Mouse (Mus musculus) kidney, adult 18-20 months (tissue): ENCODE data around the gene Wfdc3.
"Not testable (repeated sequence)": the region's sequence is repeated elsewhere in the genome, so short reads cannot be mapped to it uniquely, and the experiment has no call there.

ENCODE experiments used
- DNase-seq: peaks from one replicate; pipeline ENCODE4 v3.0.0; 2021

The Wfdc3 gene

DNA sequence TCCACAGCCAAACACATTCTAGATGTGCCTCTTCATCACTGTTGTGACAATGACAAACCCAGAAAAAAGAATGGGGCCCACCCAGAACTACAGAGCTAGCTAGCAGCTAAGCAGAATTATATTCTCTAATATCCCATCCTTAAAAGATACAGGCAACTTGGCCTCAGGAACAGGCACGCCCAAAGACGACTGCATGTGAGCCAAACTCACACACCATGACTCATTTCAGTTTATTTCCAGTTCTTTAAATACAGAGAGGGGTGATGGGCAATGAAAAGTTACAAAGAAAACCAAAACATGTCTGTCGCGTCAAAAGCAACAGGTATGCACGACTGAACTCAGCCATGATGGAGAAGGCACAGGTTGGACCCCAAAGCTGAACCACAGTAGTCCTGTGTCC is 10.3 kb downstream of the Wfdc3 start:
- no peak for DNase-seq

DNA sequence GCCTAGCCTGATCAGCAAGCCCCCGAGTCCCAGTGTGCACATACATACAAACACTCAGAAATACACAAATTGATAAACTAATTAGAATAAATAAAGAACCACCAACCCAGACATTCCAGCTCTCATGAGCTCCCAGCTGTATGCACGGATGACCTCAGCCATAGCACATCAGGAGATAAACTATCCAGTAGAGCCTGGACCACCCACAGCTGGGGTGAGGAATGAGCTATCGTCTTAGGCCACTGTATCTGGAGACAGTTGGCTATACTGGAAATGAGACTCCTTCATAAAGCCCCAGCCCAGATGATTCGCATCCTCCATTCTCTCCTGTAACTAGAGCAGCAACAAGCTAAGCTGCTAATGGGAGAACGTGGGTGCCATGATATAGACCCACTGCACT is 10.9 kb downstream of the Wfdc3 start:
- no peak for DNase-seq

DNA sequence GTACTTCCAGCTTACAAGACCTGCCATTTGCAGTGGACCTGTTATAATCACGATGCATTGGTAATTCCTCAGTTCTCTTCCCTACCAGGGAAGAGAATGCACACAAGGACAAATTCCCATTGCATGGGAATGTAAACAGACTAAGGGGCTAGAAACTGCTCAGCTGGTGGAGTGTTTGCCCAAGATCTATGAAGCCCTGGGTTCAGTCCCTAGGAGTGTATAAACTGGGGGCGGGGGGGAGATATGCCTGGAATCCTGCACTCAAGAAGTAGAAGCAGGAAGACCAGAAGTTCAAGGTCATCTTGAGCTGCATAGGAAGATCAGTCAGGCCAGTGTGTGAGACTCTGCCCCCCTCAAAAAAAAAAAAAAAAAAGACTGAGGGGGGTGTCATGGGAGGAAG is 12.5 kb downstream of the Wfdc3 start:
- no peak for DNase-seq

DNA sequence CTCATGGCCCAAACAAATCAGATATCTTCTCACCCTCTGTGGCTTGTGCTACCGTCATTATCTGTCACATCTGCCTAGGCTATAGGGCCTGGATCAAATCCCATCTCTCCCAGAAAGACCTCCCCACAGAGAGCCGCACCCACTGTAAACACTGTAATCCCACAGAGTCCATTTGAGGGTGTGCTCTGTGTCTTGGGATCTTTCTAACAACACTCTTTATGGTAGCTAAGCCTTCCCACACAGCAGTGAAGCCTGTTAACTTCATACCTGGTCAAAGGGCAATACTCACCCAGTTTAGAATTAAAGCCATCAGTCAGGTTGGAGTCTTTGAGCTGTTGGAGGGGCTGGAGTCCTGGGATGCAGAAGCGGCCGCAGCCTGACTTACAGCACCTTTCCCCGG is 14.0 kb downstream of the Wfdc3 start:
- no peak for DNase-seq

DNA sequence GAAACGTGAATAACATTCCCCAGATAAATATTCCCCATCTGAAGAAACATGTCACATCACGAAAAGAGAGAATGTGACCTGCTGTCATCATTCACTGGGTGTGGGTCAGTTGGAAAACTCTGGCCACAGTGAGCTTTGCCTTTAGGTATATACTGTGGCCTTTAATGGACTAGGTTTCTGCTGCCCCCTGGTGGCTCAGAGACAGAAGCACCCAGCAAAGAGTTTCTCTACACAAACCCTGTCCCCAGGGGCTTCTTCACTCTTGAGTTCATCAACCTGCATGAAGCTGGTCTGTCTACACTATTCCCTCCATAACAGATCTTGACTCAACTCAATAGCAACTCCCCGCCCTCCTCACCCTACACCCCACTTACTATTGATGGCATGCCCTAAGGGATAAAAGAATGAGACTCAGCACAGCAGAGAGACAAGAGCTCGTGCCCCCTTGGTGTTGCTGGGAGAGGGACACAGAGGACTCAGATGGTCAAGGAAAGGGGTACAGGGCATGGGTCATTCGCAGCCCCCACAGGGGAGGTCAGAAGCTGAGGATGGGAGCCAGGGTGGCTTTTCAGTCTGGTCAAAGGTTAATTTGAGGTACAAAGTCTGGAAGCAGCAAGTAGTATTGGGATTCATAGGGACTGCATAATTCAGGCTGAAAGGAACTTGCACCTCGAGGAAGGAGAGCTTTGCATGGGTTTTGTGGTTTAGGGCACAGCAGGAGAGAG is 19.7 kb downstream of the Wfdc3 start:
- DNase-seq = peak; percentile 74

DNA sequence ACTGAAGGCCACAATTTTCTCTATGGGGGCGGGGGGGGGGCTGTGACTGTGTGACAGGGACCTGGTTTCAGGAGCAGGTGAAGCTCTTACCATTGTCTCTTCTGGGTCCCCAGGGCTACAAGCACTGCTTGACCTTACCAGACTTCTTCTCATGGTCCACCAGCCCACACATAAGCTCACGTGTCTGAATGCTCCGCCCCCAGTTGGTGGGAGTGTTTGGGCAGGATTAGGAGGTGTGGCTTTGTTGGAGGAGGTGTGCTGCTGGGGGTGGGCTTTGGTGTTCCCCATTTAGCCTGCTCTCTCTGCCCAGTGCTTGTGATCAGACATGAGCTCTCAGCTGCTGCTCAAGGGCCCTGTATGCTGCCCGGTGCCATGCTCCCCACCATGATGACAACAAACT is 22.5 kb downstream of the Wfdc3 start:
- no peak for DNase-seq

DNA sequence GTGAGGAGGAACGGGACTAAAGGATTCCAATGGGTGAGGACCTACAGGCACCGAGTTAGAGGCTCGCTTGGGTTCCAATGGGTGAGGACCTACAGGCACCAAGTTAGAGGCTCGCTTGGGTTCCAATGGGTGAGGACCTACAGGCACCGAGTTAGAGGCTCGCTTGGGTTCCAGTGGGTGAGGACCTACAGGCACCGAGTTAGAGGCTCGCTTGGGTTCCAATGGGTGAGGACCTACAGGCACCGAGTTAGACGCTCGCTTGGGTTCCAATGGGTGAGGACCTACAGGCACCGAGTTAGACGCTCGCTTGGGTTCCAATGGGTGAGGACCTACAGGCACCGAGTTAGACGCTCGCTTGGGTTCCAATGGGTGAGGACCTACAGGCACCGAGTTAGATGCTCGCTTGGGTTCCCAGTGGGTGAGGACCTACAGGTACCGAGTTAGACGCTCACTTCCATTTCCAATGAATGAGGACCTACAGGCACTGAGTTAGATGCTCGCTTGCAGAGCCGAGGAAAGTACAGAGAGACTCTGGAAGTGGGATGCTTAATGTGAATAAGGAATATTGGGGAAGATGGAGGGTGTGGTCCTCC is 29.4 kb downstream of the Wfdc3 start:
- DNase-seq = not testable (repeated sequence)

DNA sequence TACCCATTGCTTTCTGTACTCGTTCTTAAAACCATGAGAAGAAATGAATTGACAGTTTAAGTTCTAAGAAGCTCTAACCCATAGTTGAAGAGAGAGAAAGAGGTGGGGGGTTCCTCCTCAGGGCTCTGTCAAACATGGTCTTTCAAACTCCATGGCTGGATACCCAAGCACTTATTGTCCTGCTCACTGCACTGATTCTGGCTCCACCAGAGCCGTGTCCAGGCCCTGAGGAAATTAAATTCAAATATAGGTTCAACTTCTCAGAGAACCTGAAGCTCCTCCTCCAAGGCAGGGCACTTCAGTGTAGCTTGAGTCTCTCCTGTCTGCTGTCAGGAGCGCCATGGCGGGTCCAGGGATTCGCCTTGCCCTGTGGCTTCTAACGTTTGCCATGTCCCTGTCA is 30.7 kb downstream of the Wfdc3 start, which contains the start of gene Spint5:
TSS of gene Spint5 (plus strand) at position 301 of the 400 bp plus-strand sequence.
- no peak for DNase-seq

DNA sequence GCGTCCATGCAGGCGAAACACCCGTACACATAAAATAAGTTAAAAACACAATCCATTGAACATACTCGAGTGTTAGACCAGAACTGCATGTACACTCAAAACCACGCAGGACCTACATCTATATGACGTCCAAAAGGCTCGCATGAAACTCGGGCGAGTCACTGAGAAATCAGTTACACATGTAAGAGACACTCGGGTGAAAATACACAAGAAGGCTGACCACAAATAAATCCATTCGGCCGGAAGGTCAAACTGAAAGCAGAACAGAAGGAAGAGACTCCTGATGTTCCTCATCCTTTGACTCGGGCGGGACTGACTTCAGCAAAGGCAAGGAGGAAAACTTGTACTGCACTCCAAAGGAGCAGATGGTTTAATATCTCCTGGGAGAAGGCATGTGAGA is 39.7 kb downstream of the Wfdc3 start:
- DNase-seq = no peak

DNA sequence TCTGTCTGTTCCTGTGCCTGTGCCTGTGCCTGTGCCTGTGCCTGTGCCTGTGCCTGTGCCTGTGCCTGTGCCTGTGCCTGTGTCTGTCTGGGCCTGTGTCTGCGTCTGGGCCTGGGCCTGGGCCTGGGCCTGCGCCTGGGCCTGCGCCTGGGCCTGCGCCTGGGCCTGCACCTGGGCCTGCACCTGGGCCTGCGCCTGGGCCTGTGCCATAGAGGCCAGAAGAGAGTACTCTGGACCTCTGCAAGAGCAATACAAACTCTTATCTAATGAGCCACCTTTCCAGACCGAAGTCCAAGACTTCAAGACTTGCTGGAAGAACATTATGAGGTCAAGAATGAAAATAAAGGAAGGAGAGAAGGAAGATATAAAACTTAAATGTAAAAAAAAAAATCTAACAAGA is 40.4 kb downstream of the Wfdc3 start:
- DNase-seq = no peak

DNA sequence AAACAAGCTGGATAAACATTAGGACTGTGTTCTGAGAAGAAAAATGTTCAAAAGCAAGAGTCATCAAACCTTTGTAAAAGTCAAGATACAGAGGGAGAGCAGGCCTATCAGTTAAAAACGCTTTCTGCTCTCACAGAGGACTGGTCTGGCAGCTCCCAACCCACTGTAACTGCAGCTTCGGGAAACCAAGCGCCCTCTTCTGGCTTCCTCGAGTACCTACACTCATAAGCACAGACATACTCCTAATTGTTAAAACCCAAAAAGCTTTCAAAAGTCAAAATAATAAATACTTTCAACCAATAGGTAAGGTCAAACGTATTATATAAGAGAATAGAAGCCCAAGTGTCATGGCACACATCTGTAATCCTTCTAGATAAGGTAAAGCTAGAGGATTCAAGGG is 41.5 kb downstream of the Wfdc3 start:
- no peak for DNase-seq

DNA sequence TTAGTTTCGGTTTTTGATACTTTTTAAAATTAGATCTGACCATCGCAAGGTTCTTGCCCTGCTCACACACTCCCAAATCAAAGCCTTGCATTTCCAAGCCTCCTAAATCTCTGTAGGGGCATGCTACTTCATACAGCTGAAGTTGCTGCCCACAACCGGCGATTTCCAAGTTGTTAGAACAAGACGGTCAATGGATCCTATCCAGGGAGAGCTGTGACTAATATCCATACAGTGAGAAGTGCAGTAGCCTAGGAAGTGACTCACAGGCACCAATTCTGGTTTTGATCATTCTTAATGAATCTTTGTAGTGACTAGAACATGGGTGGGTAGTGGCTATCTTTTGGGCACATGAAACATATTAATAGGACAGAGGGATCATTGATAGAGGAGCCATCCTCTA is 44.0 kb downstream of the Wfdc3 start:
- no peak for DNase-seq

DNA sequence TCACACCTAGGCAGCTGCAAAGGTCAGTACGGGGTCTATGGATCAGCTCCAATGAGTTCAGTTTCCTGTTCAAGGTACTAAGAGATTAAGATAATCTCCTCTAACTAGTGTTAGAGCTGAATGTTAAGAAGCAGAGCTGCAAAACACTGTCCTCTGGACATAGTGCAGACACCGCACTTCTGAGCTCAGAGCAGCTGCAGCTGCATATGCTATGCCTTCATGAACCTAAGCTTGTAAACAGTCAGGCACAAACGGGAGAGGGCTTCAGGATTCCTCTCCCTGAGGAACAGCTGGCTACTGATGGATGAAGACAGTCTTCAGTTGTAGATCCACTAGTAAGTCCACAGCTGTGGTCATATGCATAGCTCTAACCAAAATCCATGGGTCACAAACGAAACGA is 44.8 kb downstream of the Wfdc3 start:
- DNase-seq = no peak

DNA sequence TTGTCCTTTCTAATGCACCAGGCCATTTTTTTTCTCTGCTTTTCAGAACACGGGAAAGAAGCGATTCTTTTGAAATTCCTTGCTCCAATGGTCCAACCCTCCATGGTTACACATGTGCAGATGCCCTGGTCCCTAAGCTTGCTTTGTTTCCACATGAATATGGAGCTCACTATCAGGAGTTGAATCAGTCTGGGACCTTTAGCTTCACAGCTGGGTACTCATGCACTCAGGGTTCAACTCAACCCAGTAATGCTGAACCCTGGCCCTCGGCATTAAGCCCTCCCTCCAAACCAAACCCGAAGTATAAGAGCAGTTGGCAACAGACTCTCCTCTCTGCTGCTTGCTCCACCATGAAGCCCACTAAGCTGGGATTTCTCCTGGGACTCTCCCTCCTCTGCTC is 47.5 kb downstream of the Wfdc3 start, which contains the start of gene Spint4:
TSS of gene Spint4 (plus strand) at position 301 of the 400 bp plus-strand sequence.
- DNase-seq = no peak

DNA sequence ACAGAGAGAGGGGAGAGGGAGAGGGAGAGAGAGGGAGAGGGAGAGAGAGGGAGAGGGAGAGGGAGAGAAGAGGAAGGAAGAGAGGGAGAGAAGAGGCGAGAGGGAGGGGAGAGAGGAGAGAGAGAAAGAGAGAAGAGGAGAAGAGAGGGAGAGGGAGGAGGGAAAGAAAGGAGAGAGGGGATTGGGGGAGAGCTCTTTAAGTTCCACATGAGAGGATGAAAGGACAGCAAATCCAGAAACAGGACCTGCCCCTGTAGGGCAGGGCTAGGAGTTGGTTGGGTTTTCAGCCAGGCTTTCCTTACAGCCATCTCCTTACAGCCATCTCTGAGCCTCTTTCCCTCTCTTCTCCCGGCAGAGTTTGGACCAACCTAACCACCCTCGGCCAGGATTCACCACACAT is 60.9 kb downstream of the Wfdc3 start, which contains the start of gene Wfdc13:
TSS of gene Wfdc13 (plus strand) at position 301 of the 400 bp plus-strand sequence.
- DNase-seq = no peak
